Mouse (Mus musculus): Measurements from ENCODE around the gene Gng8. TPM values are rescaled to one million over a fixed set of nuclear protein-coding genes. Genes with fewer than 3 reads are reported as not detected.

Gng8 gene
- polyA plus RNA-seq (2015; fragmentation: Nextera tagmentation; extraction: Ambion mirVana): 6.1 and 8.2 TPM in 2 replicates

GRCm38 (mm10) chr7:16891641-16892351, at the start of gene Gng8:
TSS of gene Gng8 (plus strand) at chr7:16891786.
- Histone ChIP-seq H3K4me1 (replicated peaks) (peaks cover 35% of the 10 kb centered on the region), H3K36me3 (peaks cover 9% of the 10 kb centered on the region), H3K9ac (0 out of 2 replicates have a peak within 1 kb of the TSS, but pooled peaks have one; percentile 49), H3K9me3 (no peaks in the 10 kb centered on the region), H3K27ac (peak within 1 kb of the TSS; percentile 40; the same call in 1 of the 2 replicates), H3K4me3 (peak within 1 kb of the TSS; percentile 29), H3K27me3 (peaks cover 68% of the 10 kb centered on the region), H3K4me2 (peak within 1 kb of the TSS; percentile 60)
- WGBS: under 1% methylated on average over 30 of the region's 30 CpGs
- peak; percentile 62 for ATAC-seq (ENCODE audit: low FRiP score)

GRCm38 (mm10) chr7:16842645-16843063, 48.9 kb upstream of the Gng8 start, which contains the start of gene Prkd2:
TSS of gene Prkd2 (plus strand) at chr7:16842902.
- peak within 1 kb of the TSS; percentile 67 for H3K27ac ChIP-seq
- peak; percentile 83 for ATAC-seq (ENCODE audit: low FRiP score)
- WGBS: under 1% methylated on average over 29 of the region's 32 CpGs
- H3K4me2 ChIP-seq: peak within 1 kb of the TSS; percentile 93
- no peaks in the 10 kb centered on the region for H3K27me3 ChIP-seq
- H3K4me3 ChIP-seq: peak within 1 kb of the TSS; percentile 57
- H3K9ac ChIP-seq: peak within 1 kb of the TSS; percentile 85
- no peaks in the 10 kb centered on the region for H3K9me3 ChIP-seq
- H3K4me1 ChIP-seq (replicated peaks): peaks cover 33% of the 10 kb centered on the region
- peaks cover 42% of the 10 kb centered on the region for H3K36me3 ChIP-seq

DNA sequence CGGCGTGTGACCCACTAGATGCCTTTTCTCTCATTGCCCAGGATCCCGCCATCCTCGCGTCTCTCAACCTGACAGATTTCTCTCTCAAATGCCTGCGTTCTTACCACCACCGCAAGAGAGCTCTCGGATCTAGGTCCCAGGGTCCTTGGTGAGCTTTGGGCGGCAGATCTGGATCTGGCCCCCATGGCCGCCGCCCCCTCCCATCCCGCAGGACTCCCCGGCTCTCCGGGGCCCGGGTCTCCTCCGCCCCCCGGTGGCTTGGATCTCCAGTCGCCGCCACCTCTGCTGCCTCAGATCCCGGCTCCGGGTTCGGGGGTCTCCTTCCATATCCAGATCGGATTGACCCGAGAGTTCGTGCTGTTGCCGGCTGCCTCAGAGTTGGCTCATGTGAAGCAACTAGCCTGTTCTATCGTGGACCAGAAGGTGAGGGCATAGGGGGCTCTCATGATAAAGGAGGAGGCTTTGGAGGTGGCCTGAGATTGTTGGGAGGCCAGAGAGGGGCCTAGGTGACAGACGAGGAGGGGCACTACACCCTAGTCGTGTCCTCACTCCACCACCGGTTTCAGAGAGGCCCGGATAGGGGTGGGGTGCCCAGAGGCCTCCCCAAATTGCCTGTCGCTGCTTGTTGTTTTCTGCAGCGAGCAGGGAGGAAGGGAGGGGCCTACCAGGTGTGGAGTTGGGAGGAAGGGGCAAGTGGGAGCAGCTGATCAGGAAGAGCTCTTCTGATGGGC, 48.0 kb upstream of the Gng8 start:
- Histone ChIP-seq H3K4me1 (replicated peaks) (peaks cover 33% of the 10 kb centered on the region), H3K4me3 (peak overlapping the region; percentile 57), H3K27me3 (no peaks in the 10 kb centered on the region), H3K9me3 (no peaks in the 10 kb centered on the region), H3K4me2 (peak overlapping the region; percentile 93), H3K9ac (peak overlapping the region; percentile 85), H3K36me3 (peaks cover 32% of the 10 kb centered on the region), H3K27ac (peak overlapping the region; percentile 67; the same call in 1 of the 2 replicates)
- 3% methylated on average over 33 of the region's 33 CpGs for WGBS
- ATAC-seq (ENCODE audit: low FRiP score): 0 out of 2 replicates have a peak, but pooled peaks have one; percentile 6

GRCm38 (mm10) chr7:16844696-16845071, 46.9 kb upstream of the Gng8 start:
- ATAC-seq (ENCODE audit: low FRiP score): no peak
- Histone ChIP-seq H3K4me1 (replicated peaks) (peaks cover 33% of the 10 kb centered on the region), H3K4me2 (peak overlapping the region; percentile 93), H3K27ac (0 out of 2 replicates have a peak overlapping the region, but pooled peaks have one; percentile 3), H3K9ac (peak overlapping the region; percentile 53; the same call in 1 of the 2 replicates), H3K9me3 (no peaks in the 10 kb centered on the region), H3K36me3 (peaks cover 28% of the 10 kb centered on the region), H3K27me3 (no peaks in the 10 kb centered on the region), H3K4me3 (peak overlapping the region; percentile 8; the same call in 1 of the 2 replicates)
- 67% methylated on average over 3 of the region's 3 CpGs for WGBS

- no peaks in the 10 kb centered on the region for H3K9me3 ChIP-seq
- H3K36me3 ChIP-seq: peaks cover 28% of the 10 kb centered on the region
- H3K4me1 ChIP-seq (replicated peaks): peaks cover 33% of the 10 kb centered on the region
- 38% methylated on average over 14 of the region's 14 CpGs for WGBS
- no peak for ATAC-seq (ENCODE audit: low FRiP score)
- peak overlapping the region; percentile 15; the same call in 1 of the 2 replicates for H3K4me3 ChIP-seq
- 0 out of 2 replicates have a peak overlapping the region, but pooled peaks have one; percentile 3 for H3K27ac ChIP-seq
- H3K27me3 ChIP-seq: no peaks in the 10 kb centered on the region
- peak overlapping the region; percentile 53 for H3K9ac ChIP-seq
- H3K4me2 ChIP-seq: peak overlapping the region; percentile 93
Measured at GRCm38 (mm10) chr7:16845072-16845819, 46.3 kb upstream of the Gng8 start.

DNA sequence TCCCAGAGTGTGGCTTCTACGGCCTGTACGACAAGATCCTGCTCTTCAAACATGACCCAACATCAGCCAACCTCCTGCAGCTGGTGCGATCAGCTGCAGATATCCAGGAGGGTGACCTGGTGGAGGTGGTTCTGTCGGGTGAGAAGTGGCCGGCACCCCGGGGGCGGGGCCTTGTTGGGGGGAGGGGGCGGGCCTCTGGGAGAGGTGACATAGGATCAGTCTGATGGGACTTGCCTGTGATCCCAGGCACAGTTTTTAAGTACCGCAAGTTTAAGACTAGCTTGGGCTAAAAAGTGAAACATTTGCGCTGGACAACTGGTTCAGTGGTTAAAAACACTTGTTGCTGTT, 45.8 kb upstream of the Gng8 start:
- Histone ChIP-seq H3K4me3 (0 out of 2 replicates have a peak overlapping the region, but pooled peaks have one; percentile 15), H3K9me3 (no peaks in the 10 kb centered on the region), H3K27me3 (no peaks in the 10 kb centered on the region), H3K27ac (no peak overlapping the region), H3K4me2 (peak overlapping the region; percentile 93), H3K4me1 (replicated peaks) (peaks cover 33% of the 10 kb centered on the region), H3K36me3 (peaks cover 28% of the 10 kb centered on the region), H3K9ac (peak overlapping the region; percentile 53)
- ATAC-seq (ENCODE audit: low FRiP score): no peak
- WGBS: 43% methylated on average over 10 of the region's 10 CpGs

DNA sequence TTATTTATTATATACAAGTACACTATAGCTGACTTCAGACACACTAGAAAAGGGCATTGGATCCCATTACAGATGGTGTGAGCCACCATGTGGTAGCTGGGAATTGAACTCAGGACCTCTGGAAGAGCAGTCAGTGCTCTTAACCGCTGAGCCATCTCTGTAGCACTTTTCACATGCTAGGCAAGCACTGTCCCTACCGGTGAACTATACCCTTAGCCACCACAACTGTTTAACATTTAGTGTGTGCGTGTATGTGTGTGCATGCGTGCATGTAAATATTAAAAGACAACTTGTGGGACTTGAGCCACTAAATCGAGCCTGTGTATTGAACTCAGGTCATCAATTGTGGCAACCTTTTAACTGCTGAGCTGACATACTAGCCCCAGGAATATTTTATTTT, 44.8 kb upstream of the Gng8 start:
- Histone ChIP-seq H3K27me3 (no peaks in the 10 kb centered on the region), H3K4me2 (no peak overlapping the region), H3K4me3 (no peak overlapping the region), H3K27ac (no peak overlapping the region), H3K36me3 (peaks cover 24% of the 10 kb centered on the region), H3K9me3 (no peaks in the 10 kb centered on the region), H3K4me1 (replicated peaks) (peaks cover 33% of the 10 kb centered on the region), H3K9ac (no peak overlapping the region)
- 97% methylated on average over 5 of the region's 5 CpGs for WGBS
- no peak for ATAC-seq (ENCODE audit: low FRiP score)

DNA sequence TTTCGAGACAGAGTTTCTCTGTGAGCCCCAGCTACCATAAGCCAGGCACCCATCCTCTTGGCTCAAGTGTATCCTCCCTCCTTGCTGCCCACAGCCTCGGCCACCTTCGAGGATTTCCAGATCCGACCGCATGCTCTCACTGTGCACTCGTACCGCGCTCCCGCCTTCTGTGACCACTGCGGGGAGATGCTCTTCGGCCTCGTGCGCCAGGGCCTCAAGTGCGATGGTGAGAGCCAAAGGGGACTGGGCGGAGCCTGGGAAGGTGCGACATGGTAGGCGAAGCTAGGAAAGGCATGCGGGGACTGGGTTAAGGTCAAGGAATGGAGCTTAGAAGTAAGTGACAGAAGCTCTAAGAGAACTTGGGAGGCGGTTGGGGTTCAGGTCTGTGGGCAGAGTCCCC, 44.1 kb upstream of the Gng8 start:
- Histone ChIP-seq H3K4me1 (replicated peaks) (peaks cover 29% of the 10 kb centered on the region), H3K4me2 (no peak overlapping the region), H3K4me3 (no peak overlapping the region), H3K27ac (no peak overlapping the region), H3K36me3 (peaks cover 28% of the 10 kb centered on the region), H3K27me3 (no peaks in the 10 kb centered on the region), H3K9ac (no peak overlapping the region), H3K9me3 (no peaks in the 10 kb centered on the region)
- no peak for ATAC-seq (ENCODE audit: low FRiP score)
- 89% methylated on average over 19 of the region's 19 CpGs for WGBS

GRCm38 (mm10) chr7:16848579-16848978, 43.0 kb upstream of the Gng8 start:
- H3K4me2 ChIP-seq: no peak overlapping the region
- H3K27ac ChIP-seq: no peak overlapping the region
- 17% methylated on average over 17 of the region's 17 CpGs for WGBS
- H3K4me3 ChIP-seq: no peak overlapping the region
- H3K27me3 ChIP-seq: no peaks in the 10 kb centered on the region
- peaks cover 36% of the 10 kb centered on the region for H3K36me3 ChIP-seq
- H3K9ac ChIP-seq: no peak overlapping the region
- peaks cover 22% of the 10 kb centered on the region for H3K4me1 ChIP-seq (replicated peaks)
- ATAC-seq (ENCODE audit: low FRiP score): no peak
- no peaks in the 10 kb centered on the region for H3K9me3 ChIP-seq

GRCm38 (mm10) chr7:16851636-16852035, 40.0 kb upstream of the Gng8 start:
- H3K4me1 ChIP-seq (replicated peaks): no peaks in the 10 kb centered on the region
- H3K4me2 ChIP-seq: no peak overlapping the region
- no peak for ATAC-seq (ENCODE audit: low FRiP score)
- no peak overlapping the region for H3K4me3 ChIP-seq
- 94% methylated on average over 4 of the region's 4 CpGs for WGBS
- H3K9me3 ChIP-seq: no peaks in the 10 kb centered on the region
- peaks cover 66% of the 10 kb centered on the region for H3K36me3 ChIP-seq
- no peak overlapping the region for H3K9ac ChIP-seq
- no peaks in the 10 kb centered on the region for H3K27me3 ChIP-seq
- H3K27ac ChIP-seq: no peak overlapping the region

GRCm38 (mm10) chr7:16853302-16853831, 38.2 kb upstream of the Gng8 start:
- no peaks in the 10 kb centered on the region for H3K4me1 ChIP-seq (replicated peaks)
- no peaks in the 10 kb centered on the region for H3K9me3 ChIP-seq
- H3K27ac ChIP-seq: no peak overlapping the region
- no peak overlapping the region for H3K9ac ChIP-seq
- H3K4me2 ChIP-seq: no peak overlapping the region
- no peak for ATAC-seq (ENCODE audit: low FRiP score)
- H3K36me3 ChIP-seq: peaks cover 84% of the 10 kb centered on the region
- 91% methylated on average over 14 of the region's 14 CpGs for WGBS
- no peaks in the 10 kb centered on the region for H3K27me3 ChIP-seq
- no peak overlapping the region for H3K4me3 ChIP-seq
